Mouse (Mus musculus): Measurements from ENCODE around the gene 9530077C05Rik.
A peak's percentile ranks its signal among the peaks of the same experiment; 100 is the strongest.

The 9530077C05Rik gene

DNA sequence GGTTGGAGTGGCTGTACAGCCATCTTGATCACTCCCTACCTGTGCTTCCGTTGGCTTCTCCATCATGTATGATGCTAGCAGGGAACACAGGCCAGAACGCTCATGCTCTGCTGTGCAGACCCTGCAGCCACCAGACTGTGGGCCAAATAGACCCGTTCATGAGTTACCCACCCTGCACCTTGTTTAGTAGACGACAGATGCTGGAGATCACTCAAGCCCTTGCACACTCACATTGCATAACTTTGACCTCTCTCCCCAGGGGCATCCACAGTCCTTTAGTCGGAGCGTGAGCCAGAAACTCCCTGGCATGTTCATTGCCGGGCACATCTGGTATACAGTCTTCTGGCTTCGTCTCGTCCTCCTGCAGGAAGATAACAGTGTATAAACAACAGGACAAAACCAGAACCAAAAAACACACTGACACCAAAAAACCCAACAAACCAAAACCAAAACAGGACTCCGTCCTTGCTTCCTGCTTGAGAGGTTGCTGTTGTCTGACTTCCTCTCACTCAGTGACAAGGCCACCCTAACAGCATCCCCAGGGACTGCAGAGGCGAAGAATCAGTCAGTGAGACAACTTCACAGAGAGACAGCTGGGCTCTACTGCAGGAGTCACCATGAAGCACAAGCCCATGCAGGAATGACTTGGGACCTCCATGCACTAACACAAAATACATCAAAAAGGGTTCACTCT is 46.0 kb downstream of the 9530077C05Rik start:
- no peak for DNase-seq (ENCODE audit: low spot score)

DNA sequence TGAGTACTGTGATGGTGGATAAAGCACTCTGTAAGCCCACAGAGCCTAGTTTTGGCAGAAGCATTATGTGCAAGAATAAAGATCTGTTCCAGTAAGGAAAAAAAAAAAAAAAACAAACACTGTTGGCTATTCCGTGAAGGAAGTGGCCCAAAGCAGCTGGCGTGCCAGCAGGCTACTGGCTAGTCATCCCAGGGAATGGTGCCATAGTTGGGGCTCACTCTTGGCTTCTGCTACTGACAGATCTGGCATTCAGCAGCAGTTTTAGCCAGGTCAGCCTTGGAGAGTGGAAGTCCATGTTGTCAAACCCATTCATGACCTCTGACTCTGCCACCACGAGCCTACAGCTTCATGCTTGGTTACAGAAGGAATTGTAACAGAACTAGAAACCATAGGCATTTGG is 50.6 kb downstream of the 9530077C05Rik start:
- DNase-seq (ENCODE audit: low spot score), result no peak

DNA sequence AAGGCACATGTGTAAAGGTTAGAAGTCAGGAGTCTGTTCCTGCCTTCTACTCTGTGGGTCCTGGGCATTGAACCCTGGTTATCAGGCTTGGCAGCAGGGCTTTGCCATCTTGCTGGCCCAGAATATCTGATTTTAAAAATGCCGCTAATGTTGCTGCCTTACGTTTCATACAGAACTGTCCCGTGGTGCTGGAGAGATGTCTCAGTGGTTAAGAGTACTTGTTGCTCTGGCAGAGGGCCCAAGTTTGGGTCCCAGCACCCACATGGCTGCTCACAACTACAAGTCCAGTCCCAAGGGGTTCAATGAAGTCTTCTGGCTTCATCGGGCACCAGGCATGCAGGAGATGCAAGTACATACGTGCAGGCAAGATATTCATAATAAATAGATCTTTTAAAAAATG is 54.9 kb downstream of the 9530077C05Rik start:
- DNase-seq (ENCODE audit: low spot score), result no peak

DNA sequence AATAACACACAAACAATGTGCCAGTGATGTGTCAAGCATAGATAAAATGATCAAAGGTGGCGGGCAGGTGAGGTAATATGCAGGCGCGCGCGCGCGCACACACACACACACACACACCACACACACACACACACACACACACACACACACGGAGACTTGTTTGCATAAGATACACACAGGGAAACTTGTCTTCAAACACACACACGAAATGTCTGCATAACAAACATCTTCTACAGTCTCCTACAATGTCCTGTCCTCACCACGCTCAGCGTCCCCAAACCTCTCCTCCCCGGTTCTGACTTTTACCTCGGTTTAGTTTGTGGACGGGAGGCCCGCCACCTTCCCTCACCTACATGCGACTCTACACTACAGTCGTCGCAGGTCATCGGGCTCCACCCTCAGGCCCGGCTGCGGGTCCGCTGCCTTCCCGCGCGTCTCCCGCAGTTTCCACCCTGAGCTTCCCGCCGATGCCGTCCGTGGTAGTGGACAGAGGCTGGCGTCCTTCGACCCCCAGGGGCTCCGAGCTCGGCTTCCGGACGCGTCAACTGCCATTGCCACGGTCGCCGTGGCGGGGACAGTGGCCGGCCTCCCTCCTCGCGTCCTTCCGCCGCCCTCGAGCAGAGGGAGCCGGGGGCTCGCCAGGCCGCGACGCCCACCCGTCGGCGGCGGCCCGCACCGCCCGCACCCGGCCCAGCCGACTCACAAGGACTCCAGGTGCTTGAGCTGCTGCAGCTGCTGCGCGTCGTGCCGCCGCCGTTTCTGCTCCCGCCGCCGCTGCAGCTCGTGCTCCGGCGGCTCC is 56.3 kb downstream of the 9530077C05Rik start:
- DNase-seq (ENCODE audit: low spot score), result peak; percentile 66

DNA sequence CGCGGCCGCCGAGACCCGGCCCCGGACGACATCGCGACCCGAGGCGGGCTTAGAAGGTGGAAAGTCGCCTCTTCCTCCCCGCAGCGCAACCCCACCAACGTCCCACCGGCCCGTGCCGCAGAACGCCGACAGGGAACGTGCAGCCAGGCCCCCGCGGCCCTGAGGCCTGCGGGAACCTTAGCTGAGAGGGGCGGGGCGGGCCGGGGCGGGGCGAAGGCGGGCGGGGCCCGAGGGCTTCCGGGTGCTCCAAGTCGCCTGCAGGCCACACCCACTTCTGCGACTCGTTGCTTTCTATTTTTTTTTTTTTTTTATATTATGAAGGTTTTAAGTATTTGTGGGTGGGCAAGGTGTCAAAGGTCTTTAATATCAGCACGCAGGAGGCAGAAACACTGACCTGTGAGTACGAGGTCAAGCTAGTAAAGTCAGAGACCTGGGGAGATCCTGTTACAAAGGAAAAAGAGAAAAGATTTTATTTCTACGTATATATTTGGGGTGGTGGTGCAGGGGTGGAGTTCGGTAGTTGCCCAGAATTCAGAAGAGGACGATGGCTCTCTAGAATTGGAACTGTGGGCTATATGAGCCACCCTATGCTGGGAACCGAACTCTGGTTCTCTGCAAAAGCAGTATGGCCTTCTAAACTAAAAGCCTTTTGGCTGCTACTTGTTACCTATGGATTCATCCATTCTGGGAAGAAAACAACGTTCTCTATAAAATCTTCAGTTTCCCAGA is 57.0 kb downstream of the 9530077C05Rik start:
- DNase-seq (ENCODE audit: low spot score), result peak; percentile 91

DNA sequence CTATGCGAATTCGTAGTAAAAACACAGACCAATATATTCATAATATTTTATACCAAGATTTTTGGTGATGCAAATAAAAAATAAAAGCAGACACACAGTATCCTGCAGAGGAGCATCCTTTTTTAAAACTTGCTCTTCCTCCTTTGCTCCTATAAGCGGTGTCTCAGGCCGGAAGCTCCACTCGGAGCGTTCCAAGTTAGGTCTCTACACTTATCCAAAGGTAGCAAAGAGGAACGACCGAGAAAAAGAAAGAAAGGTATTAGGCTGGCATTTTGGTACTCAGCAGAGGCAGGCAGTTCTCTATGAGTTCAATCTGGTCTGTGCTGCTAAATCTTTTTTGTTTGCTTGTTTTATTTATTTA is 57.6 kb downstream of the 9530077C05Rik start:
- DNase-seq (ENCODE audit: low spot score), result no peak

DNA sequence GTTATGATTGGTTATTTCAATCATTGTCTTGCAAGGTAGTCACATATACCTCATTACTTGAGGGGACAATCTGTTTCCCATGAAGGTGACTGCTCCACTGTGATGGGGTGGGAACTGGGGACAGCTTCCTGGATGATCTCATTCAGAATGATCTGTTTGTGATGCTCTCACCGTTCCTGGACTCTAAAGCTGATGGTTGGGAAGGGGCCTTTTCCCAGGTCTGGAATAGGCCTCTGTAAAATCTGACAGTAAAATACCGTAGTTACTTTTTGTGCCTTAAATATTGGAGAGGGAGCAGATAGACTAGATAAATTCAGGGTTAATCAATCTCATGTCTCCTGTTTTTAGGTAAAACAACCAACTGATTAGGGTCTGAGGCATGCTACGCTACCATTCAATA is 58.3 kb downstream of the 9530077C05Rik start, which contains the start of gene Rp9:
TSS of gene Rp9 (minus strand) at position 101 of the 400 bp plus-strand sequence.
- DNase-seq (ENCODE audit: low spot score), result no peak

DNA sequence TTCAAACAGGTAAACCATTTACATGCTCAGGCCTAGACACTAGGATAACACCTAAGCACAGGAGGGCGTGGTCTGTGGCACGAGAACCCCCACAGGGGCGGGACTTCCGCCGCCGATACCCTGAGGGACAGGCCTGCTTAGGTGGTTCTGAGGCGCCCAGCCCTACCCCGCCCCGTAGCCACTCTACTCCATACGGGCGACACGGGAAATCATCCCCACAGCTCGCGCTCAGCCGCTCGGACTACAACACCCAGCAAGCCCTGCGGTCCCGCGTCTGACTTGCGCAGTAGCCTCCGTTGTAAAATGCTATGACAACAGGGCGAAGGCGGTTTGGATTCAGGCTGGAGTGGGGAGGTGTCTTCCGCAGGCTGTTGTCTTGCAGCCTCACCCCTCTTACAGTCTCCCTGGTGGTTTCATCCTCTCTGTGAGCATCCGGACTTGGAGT is 64.1 kb downstream of the 9530077C05Rik start, which contains the start of gene Bbs9:
TSS of gene Bbs9 (plus strand) at position 292 of the 445 bp plus-strand sequence.
- peak; percentile 97 for DNase-seq (ENCODE audit: low spot score)

DNA sequence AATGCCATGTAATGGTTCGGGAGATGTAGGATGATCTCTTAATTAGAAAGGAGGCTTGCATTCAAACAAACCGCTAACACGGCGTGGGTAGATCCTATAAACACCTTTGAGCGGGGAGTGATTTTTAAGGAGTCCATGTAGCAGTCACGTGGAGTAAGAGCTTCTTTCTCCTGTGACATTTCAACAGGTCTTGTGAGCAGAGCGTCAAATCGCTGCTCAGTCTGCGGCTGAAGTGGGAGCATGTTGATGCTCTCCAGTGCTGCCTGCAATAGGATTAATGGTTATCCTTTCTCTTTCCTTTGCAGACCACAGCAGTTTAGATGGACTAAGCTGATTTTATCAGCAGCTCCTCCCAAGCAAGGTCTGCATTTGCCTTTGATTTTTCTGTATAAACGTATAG is 65.0 kb downstream of the 9530077C05Rik start:
- peak; percentile 3 for DNase-seq (ENCODE audit: low spot score)

DNA sequence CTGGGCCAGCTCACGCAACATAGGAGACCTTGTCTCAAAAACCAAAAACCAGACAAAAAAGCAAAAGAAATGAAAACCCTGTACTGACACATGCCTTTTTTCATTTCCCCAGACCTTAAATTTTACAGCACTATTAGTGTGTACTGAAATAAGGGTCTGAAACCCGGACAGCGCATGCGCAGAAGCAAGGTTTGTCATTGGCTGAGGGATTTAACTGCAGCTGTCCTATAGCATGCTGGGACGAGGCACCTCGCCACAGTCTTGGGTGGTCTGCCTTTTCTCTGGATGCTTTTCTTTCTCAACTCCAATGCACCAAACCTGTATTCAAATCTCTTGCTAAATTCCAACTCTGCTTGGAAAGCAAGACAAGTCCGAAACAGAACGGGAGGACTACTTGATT is 67.6 kb downstream of the 9530077C05Rik start:
- no peak for DNase-seq (ENCODE audit: low spot score)

DNA sequence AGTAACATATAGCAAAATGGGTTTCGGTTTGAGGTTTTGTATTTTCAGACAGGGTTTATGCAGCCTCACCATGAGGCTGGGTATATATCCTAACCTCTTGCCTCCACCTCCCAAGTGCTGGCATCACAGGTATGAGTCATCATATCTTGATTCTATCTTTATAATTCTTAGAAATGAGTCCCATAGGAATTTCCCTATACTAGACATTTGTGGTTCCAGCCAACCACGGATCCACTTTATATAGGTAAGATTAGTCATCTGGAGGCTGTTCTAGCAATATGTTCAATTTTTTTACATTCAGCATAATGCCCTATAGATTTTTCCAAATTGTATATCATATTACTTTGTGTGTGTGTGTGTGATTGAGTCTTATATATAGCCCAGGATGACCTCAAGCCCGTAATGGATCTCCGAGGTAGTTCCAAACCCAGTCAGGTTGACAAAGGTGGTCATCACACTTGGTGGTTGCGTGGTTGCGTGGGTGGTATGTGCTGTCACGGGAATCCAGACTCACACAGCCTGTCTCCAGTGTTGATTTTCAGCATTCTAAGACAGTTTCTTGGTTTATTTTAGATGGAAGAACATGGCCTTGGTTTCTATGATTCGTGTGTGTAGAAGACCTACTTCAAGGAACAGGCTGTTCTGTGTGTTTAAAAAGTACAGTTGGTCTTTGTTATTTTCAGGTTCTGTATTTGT is 72.7 kb downstream of the 9530077C05Rik start:
- no peak for DNase-seq (ENCODE audit: low spot score)

DNA sequence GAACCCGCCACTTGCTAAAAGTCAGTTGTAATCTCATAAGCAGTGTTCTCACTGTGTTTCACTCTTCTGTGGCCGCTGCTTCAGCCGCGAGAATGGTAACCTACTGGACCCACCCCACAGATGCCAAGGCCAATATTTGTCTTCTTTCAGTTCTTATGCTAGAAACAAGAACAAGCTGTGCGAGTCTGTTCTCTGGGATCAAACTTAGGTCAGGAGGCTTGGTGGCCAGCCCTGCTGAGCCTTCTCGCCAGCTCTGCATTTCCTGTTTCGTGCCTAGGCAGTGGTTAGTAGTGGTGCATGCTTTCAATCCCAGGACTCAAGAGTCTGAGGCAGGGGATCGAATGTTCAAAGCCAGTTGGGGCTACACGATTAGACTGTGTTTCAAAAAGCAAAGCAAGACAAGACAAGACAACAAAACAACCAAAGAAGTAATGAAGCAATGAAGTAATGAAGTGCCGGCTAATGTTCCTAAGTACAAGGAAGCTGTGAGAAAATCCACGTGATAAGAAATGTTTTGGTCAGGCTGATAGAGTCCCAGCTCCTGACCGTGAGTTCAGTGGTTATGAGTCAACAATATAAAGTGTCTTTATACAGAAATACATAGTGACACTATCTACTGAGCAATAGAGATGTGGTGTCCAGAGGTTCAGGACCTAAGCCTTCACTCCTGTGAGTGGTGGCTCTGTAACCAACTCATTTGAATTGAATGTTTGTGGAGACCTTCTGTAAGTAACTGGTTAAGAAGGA is 73.4 kb downstream of the 9530077C05Rik start:
- DNase-seq (ENCODE audit: low spot score), result no peak

DNA sequence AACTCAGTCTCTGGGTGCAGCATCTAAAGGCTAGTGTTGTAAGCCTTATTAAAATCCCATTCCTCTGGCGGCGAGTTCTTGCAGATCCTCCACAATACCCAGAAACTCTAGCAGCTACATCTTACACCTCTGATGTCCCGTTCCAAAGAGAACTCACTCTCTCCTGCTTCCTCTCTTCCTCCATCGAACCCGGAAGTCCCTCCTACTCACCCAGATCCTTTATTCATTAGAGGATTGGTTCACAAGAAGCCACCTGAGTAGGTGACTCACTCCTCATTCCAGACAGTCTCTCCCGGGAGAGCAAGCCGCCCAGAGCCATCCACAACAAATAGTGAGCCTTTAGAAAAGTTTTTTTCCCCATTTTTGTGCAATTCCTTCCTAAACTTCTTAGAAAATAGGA is 74.9 kb downstream of the 9530077C05Rik start:
- DNase-seq (ENCODE audit: low spot score), result no peak

DNA sequence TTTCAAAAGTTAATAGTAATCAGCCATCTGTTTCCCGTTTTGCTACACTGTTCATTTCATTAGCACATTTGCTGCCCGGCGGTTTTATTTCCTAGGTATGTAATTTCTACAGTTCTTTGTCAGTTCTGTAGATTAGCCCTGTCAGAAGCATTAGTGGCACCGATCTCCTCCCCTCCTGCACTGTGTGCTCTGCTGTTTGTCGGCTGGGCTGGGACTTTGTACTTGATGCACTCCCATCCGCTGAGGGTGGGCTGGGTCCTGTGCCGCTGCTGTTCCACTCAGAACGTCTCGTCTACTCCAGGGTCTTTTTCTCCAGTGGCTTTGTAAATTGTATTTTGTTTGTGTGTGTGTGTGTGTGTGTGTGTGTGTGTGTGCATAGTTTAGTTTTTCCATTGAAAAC is 77.7 kb downstream of the 9530077C05Rik start:
- peak; percentile 24 for DNase-seq (ENCODE audit: low spot score)
